Mouse (Mus musculus) intestine, embryonic 16.5 days (tissue): ENCODE measurements around the gene Tubb4b. TPM values are rescaled to one million over a fixed set of nuclear protein-coding genes. Genes with fewer than 3 reads are reported as not detected.
"Not testable (repeated sequence)": the region's sequence is repeated elsewhere in the genome, so short reads cannot be mapped to it uniquely, and the experiment has no call there.

Experiments used
- ATAC-seq: fragments of 200-750 bp; cut with Nextera tagmentation; 2 replicates; pipeline ENCODE4 v1.8.0; 2017; ENCODE audit warnings: moderate TSS enrichment, moderate library complexity
- H3K27ac ChIP-seq: fragments of 300-500 bp; sonication (generic); 2 replicates; pipeline ENCODE4 v1.5.1; 2014; ENCODE audit warnings: mild to moderate bottlenecking, low read length
- H3K27me3 ChIP-seq: fragments of 300-500 bp; sonication (generic); replicated peaks from 2 replicates; pipeline ENCODE4 v1.6.1; 2014; ENCODE audit warnings: low read length, control low read depth, mixed read lengths; ENCODE audit not compliant: control insufficient read depth, insufficient read depth
- H3K36me3 ChIP-seq: fragments of 300-500 bp; sonication (generic); 2 replicates; pipeline ENCODE4 v1.6.1; 2014; ENCODE audit warnings: low read length, control low read depth; ENCODE audit not compliant: control insufficient read depth, insufficient read depth
- H3K4me1 ChIP-seq: fragments of 300-500 bp; sonication (generic); 2 replicates; pipeline ENCODE4 v1.6.1; 2014; ENCODE audit warnings: low read length, control low read depth, mixed read lengths; ENCODE audit not compliant: control insufficient read depth, insufficient read depth
- H3K4me2 ChIP-seq: fragments of 300-500 bp; sonication (generic); 2 replicates; pipeline ENCODE4 v1.6.1; 2014; ENCODE audit warnings: low read depth, low read length, control low read depth
- H3K4me3 ChIP-seq: fragments of 300-500 bp; sonication (generic); 2 replicates; pipeline ENCODE4 v1.5.1; 2014; ENCODE audit warnings: mild to moderate bottlenecking, low read length
- H3K9ac ChIP-seq: fragments of 300-500 bp; sonication (generic); 2 replicates; pipeline ENCODE4 v1.6.1; 2014; ENCODE audit warnings: low read depth, low read length
- H3K9me3 ChIP-seq: fragments of 300-500 bp; sonication (generic); 2 replicates; pipeline ENCODE4 v1.6.1; 2016; ENCODE audit warnings: low read length, control low read depth; ENCODE audit not compliant: control insufficient read depth
- WGBS: fragments of 180-500 bp; shearing (Covaris S2); extraction: QIAGEN DNeasy Blood & Tissue Kit; methylation state at CpG from one replicate; pipeline ENCODE4 v1.1.7; 2014; 5-methylcytosine and 5-hydroxymethylcytosine counted together
- polyA plus RNA-seq: library from polyadenylated mRNA; unstranded; fragments of >200 nt; fragmentation: Nextera tagmentation; extraction: Ambion mirVana; gene quantifications from 2 replicates; pipeline ENCODE4 v1.2.1, GENCODE M21; 2015

The Tubb4b gene
- polyA plus RNA-seq, 1 experiment from 2014 or later: 699 TPM

- ATAC-seq: no peak
- Histone ChIP-seq H3K4me1 (peaks cover 41% of the 10 kb centered on the region), H3K27ac (peak overlapping the region; percentile 96), H3K4me3 (peak overlapping the region; percentile 93), H3K36me3 (peaks cover 1% of the 10 kb centered on the region), H3K4me2 (peak overlapping the region; percentile 96), H3K9me3 (no peaks in the 10 kb centered on the region), H3K9ac (peak overlapping the region; percentile 87), H3K27me3 (peaks cover 5% of the 10 kb centered on the region; the same call in 1 of the 2 replicates)
- 76% methylated on average over 5 of the region's 5 CpGs for WGBS
Observed at GRCm38 (mm10) chr2:25264286-25264660, 39.8 kb upstream of the Tubb4b start.

DNA sequence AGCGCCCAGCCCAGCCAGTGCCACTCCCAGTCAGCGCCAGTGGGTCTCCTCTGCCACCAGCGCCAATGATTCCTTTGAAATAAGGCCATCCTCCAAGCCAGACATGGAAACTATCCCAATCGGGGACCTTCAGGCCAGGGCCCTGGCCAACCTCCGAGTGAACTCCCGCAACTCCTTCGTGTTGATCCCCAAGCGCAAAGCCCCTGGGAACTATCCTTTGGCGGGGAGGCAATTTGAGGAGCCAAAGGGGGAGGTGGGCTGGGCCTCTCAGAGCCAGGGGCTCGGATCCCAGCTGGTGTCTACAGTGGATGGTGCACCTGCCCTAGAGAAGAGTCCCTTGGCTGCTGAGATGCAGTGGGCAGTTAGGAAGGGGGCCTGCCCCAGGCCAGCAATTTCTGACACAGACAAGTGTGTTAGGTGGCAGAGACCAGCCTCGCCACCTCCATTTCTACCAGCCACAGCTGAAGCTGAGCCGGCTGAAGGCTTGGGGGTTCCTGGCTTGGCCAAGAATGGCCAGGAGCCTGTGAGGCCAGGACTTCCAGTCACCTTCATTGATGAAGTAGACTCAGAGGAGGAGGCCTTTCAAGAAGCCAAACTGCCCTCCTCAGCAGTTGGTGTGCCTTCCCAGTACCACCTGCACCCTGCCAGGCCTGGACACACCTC is 39.3 kb upstream of the Tubb4b start:
- peaks cover 5% of the 10 kb centered on the region; the same call in 1 of the 2 replicates for H3K27me3 ChIP-seq
- peak overlapping the region; percentile 96 for H3K4me2 ChIP-seq
- ATAC-seq: no peak
- H3K36me3 ChIP-seq: no peaks in the 10 kb centered on the region
- peaks cover 41% of the 10 kb centered on the region for H3K4me1 ChIP-seq
- H3K4me3 ChIP-seq: peak overlapping the region; percentile 93
- H3K27ac ChIP-seq: peak overlapping the region; percentile 96
- H3K9me3 ChIP-seq: no peaks in the 10 kb centered on the region
- WGBS: 23% methylated on average over 12 of the region's 12 CpGs
- peak overlapping the region; percentile 87 for H3K9ac ChIP-seq

DNA sequence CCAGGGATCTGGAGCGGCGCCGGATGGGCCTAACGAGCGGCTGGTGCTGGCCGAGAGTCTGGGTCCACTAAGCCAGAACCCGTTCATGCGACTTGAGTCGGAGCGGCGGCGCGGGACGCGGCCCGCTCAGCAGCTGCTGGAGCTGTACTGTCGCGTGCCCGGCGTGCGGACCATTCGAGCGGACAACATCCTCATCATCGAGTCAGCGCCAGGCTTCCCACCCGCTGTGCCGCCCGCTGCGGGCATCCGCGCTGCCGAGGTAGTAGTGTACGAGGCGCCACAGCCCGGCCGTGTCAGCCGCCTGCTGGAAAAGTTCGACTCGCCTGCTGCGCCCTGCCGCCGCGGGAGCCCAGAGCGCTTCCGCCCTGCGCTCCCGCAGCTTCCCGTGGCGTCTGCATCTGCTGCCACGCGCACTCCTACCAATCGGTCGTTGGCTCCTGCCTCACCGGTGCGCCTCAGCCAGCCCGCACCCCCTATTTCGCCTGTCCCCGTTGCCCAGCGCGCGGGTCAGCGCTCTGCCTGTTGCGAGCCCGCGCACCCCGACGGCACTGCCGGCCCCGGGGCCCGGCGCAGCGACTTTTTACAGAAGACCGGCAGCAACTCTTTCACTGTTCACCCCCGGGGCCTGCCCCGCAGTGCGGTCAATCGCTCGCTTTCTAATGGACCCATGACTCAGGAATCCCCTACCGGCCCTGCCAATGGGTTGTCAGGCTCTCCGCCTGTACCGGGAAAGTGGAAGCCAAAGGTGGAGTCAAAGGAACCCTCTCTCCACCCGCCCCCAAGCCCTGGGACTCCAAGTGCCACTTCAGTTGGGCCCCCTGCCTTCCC is 38.5 kb upstream of the Tubb4b start:
- Histone ChIP-seq H3K4me1 (peaks cover 40% of the 10 kb centered on the region), H3K36me3 (no peaks in the 10 kb centered on the region), H3K4me2 (peak overlapping the region; percentile 96), H3K27ac (peak overlapping the region; percentile 96), H3K27me3 (peaks cover 5% of the 10 kb centered on the region; the same call in 1 of the 2 replicates), H3K9me3 (no peaks in the 10 kb centered on the region), H3K4me3 (peak overlapping the region; percentile 93), H3K9ac (peak overlapping the region; percentile 87)
- under 1% methylated on average over 82 of the region's 82 CpGs for WGBS
- peak; percentile 10 for ATAC-seq

- peak; percentile 95 for ATAC-seq
- Histone ChIP-seq H3K4me2 (peak within 1 kb of the TSS; percentile 96), H3K36me3 (no peaks in the 10 kb centered on the region), H3K27ac (peak within 1 kb of the TSS; percentile 96), H3K27me3 (peaks cover 5% of the 10 kb centered on the region; the same call in 1 of the 2 replicates), H3K4me3 (peak within 1 kb of the TSS; percentile 93), H3K4me1 (peaks cover 35% of the 10 kb centered on the region), H3K9me3 (no peaks in the 10 kb centered on the region), H3K9ac (peak within 1 kb of the TSS; percentile 87)
- under 1% methylated on average over 39 of the region's 39 CpGs for WGBS
Observed at GRCm38 (mm10) chr2:25262291-25262767, 37.8 kb upstream of the Tubb4b start, which contains the start of gene Tprn. Tprn (plus strand) TSS chr2:25262618.

GRCm38 (mm10) chr2:25261870-25262269 is 37.4 kb upstream of the Tubb4b start:
- Histone ChIP-seq H3K27ac (peak overlapping the region; percentile 72), H3K27me3 (peaks cover 5% of the 10 kb centered on the region; the same call in 1 of the 2 replicates), H3K9ac (peak overlapping the region; percentile 65), H3K9me3 (no peaks in the 10 kb centered on the region), H3K4me3 (peak overlapping the region; percentile 93), H3K4me1 (peaks cover 30% of the 10 kb centered on the region), H3K36me3 (no peaks in the 10 kb centered on the region), H3K4me2 (peak overlapping the region; percentile 81)
- peak; percentile 21 for ATAC-seq
- whole genome bisulfite sequencing: 38% methylated on average over 11 of the region's 12 CpGs

GRCm38 (mm10) chr2:25258887-25259286 is 34.4 kb upstream of the Tubb4b start:
- Histone ChIP-seq H3K4me1 (peaks cover 23% of the 10 kb centered on the region), H3K9me3 (no peaks in the 10 kb centered on the region), H3K27ac (no peak overlapping the region), H3K4me3 (no peak overlapping the region), H3K4me2 (no peak overlapping the region), H3K36me3 (no peaks in the 10 kb centered on the region), H3K9ac (no peak overlapping the region), H3K27me3 (peaks cover 3% of the 10 kb centered on the region; the same call in 1 of the 2 replicates)
- ATAC-seq: no peak
- WGBS: 66% methylated on average over 2 of the region's 2 CpGs

DNA sequence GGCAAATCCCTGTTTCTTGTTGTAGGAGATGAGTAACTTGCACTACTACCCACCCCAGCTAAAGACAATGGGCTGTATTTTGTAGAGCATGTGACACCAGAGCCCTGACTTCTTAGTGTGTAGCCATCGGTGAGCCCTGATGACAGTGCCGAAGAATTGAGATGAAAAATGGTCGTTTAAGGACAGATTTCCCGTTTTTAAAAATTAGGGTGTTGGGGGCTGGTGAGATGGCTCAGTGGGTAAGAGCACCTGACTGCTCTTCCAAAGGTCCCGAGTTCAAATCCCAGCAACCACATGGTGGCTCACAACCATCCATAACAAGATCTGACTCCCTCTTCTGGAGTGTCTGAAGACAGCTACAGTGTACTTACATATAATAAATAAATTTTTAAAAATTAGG is 32.7 kb upstream of the Tubb4b start:
- not testable (repeated sequence) for H3K27ac ChIP-seq, H3K36me3 ChIP-seq, H3K9me3 ChIP-seq, H3K27me3 ChIP-seq, ATAC-seq, H3K4me2 ChIP-seq, H3K4me3 ChIP-seq, H3K9ac ChIP-seq
- WGBS: 85% methylated on average over 5 of the region's 5 CpGs
- H3K4me1 ChIP-seq: peaks cover 14% of the 10 kb centered on the region

DNA sequence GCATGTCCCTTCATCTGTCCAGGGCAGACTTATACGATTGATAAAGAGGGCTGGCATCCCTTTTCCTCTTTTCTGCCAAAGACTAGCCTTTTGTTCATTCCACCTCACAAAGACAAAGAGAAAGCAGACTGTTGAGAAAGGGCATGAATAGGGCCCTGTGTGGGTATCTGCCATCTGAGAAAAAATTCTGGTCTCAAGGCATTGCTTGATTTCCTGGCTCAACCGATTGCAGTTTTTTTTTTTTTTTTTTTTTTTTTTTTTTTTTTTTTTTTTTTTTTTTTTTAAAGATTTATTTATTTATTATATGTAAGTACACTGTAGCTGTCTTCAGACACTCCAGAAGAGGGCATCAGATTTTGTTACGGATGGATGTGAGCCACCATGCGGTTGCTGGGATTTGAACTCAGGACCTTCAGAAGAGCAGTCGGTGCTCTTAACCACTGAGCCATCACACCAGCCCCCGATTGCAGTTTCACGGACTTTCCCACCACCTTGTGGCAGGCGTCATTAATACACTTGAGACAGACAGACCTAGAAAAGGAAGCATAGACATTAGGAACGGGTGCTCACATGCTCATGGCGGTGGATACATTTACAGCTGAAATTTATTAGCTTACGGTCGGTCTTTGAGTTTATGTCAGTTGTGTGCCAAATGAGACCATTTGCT is 32.1 kb upstream of the Tubb4b start:
- not testable (repeated sequence) for H3K9me3 ChIP-seq, H3K27me3 ChIP-seq, H3K36me3 ChIP-seq, H3K27ac ChIP-seq, ATAC-seq
- Histone ChIP-seq H3K9ac (peak overlapping the region; percentile 95), H3K4me1 (peaks cover 14% of the 10 kb centered on the region), H3K4me2 (peak overlapping the region; percentile 97), H3K4me3 (peak overlapping the region; percentile 100)
- 54% methylated on average over 10 of the region's 12 CpGs for WGBS

- Histone ChIP-seq H3K27ac (peak within 1 kb of the TSS; percentile 86), H3K27me3 (no peaks in the 10 kb centered on the region), H3K4me1 (peaks cover 14% of the 10 kb centered on the region), H3K4me3 (peak within 1 kb of the TSS; percentile 100), H3K9ac (peak within 1 kb of the TSS; percentile 95), H3K9me3 (no peaks in the 10 kb centered on the region), H3K36me3 (no peaks in the 10 kb centered on the region), H3K4me2 (peak within 1 kb of the TSS; percentile 97)
- under 1% methylated on average over 39 of the region's 39 CpGs for WGBS
- peak; percentile 87 for ATAC-seq
Observed at GRCm38 (mm10) chr2:25255284-25255779, 30.8 kb upstream of the Tubb4b start, which contains the start of gene Tmem203. Tmem203 (plus strand) TSS chr2:25255439.
